Mouse (Mus musculus): ENCODE results near the gene Gjb4. TPM values are rescaled to one million over a fixed set of nuclear protein-coding genes. Genes with fewer than 3 reads are reported as not detected.

Gene Gjb4
- polyA plus RNA-seq, 1 experiment from 2014 or later, result 1.3 TPM

DNA sequence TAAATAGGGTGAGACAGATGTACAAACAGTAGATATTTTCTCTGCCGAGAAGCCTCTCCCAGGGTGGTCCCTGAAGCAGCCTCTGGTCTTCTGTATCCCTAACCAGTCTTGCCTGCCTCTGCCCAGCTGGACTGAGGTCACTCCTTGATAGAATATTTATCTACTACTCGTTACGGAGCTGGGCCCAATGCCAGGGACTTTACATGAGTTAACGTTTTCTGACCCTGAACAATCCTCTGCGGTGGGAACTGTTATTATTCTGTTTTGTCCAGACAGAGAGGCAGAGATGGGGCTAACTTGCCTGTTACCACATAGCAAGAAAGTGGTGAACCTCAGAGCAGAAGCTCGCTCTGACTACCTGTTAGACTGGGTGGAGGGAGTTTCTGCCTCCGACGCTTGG is 19.6 kb upstream of the Gjb4 start:
- Histone ChIP-seq H3K36me3 (ENCODE audit: control insufficient read depth, insufficient read depth, low read length) (no peaks in the 10 kb centered on the region), H3K9ac (ENCODE audit: low read depth, low read length) (no peak overlapping the region), H3K4me2 (replicated peaks; ENCODE audit: low read depth, low read length) (no peak overlapping the region), H3K4me1 (ENCODE audit: control insufficient read depth, insufficient read depth, low read length) (no peaks in the 10 kb centered on the region), H3K9me3 (ENCODE audit: control insufficient read depth, low read length) (no peaks in the 10 kb centered on the region), H3K27ac (ENCODE audit: low read depth, low read length) (no peak overlapping the region), H3K4me3 (ENCODE audit: low read length) (no peak overlapping the region), H3K27me3 (ENCODE audit: control insufficient read depth, insufficient read depth, low read length) (no peaks in the 10 kb centered on the region)
- no peak for ATAC-seq (ENCODE audit: low FRiP score, low TSS enrichment)
- 50% methylated on average over 8 of the region's 8 CpGs for WGBS

GRCm38 (mm10) chr4:127371546-127371945 is 17.7 kb upstream of the Gjb4 start:
- 72% methylated on average over 5 of the region's 5 CpGs for WGBS
- no peak overlapping the region for H3K27ac ChIP-seq (ENCODE audit: low read depth, low read length)
- H3K4me3 ChIP-seq (ENCODE audit: low read length), result no peak overlapping the region
- H3K36me3 ChIP-seq (ENCODE audit: control insufficient read depth, insufficient read depth, low read length), result no peaks in the 10 kb centered on the region
- H3K9ac ChIP-seq (ENCODE audit: low read depth, low read length), result no peak overlapping the region
- no peaks in the 10 kb centered on the region for H3K27me3 ChIP-seq (ENCODE audit: control insufficient read depth, insufficient read depth, low read length)
- no peaks in the 10 kb centered on the region for H3K4me1 ChIP-seq (ENCODE audit: control insufficient read depth, insufficient read depth, low read length)
- no peak for ATAC-seq (ENCODE audit: low FRiP score, low TSS enrichment)
- H3K4me2 ChIP-seq (replicated peaks; ENCODE audit: low read depth, low read length), result no peak overlapping the region
- H3K9me3 ChIP-seq (ENCODE audit: control insufficient read depth, low read length), result no peaks in the 10 kb centered on the region

- no peak overlapping the region for H3K9ac ChIP-seq (ENCODE audit: low read depth, low read length)
- WGBS, result 49% methylated on average over 2 of the region's 2 CpGs
- no peak for ATAC-seq (ENCODE audit: low FRiP score, low TSS enrichment)
- no peaks in the 10 kb centered on the region for H3K9me3 ChIP-seq (ENCODE audit: control insufficient read depth, low read length)
- no peak overlapping the region for H3K4me3 ChIP-seq (ENCODE audit: low read length)
- no peaks in the 10 kb centered on the region for H3K36me3 ChIP-seq (ENCODE audit: control insufficient read depth, insufficient read depth, low read length)
- no peak overlapping the region for H3K4me2 ChIP-seq (replicated peaks; ENCODE audit: low read depth, low read length)
- no peaks in the 10 kb centered on the region for H3K27me3 ChIP-seq (ENCODE audit: control insufficient read depth, insufficient read depth, low read length)
- no peaks in the 10 kb centered on the region for H3K4me1 ChIP-seq (ENCODE audit: control insufficient read depth, insufficient read depth, low read length)
- H3K27ac ChIP-seq (ENCODE audit: low read depth, low read length), result no peak overlapping the region
These were observed 16.6 kb upstream of the Gjb4 start for GRCm38 (mm10) chr4:127370447-127370846.

- Histone ChIP-seq H3K9me3 (ENCODE audit: control insufficient read depth, low read length) (no peaks in the 10 kb centered on the region), H3K4me3 (ENCODE audit: low read length) (no peak overlapping the region), H3K4me1 (ENCODE audit: control insufficient read depth, insufficient read depth, low read length) (no peaks in the 10 kb centered on the region), H3K27ac (ENCODE audit: low read depth, low read length) (no peak overlapping the region), H3K4me2 (replicated peaks; ENCODE audit: low read depth, low read length) (no peak overlapping the region), H3K27me3 (ENCODE audit: control insufficient read depth, insufficient read depth, low read length) (no peaks in the 10 kb centered on the region), H3K9ac (ENCODE audit: low read depth, low read length) (no peak overlapping the region), H3K36me3 (ENCODE audit: control insufficient read depth, insufficient read depth, low read length) (no peaks in the 10 kb centered on the region)
- ATAC-seq (ENCODE audit: low FRiP score, low TSS enrichment), result peak; percentile 59
- 32% methylated on average over 13 of the region's 13 CpGs for WGBS
These were observed 14.6 kb upstream of the Gjb4 start for GRCm38 (mm10) chr4:127368379-127368973.

DNA sequence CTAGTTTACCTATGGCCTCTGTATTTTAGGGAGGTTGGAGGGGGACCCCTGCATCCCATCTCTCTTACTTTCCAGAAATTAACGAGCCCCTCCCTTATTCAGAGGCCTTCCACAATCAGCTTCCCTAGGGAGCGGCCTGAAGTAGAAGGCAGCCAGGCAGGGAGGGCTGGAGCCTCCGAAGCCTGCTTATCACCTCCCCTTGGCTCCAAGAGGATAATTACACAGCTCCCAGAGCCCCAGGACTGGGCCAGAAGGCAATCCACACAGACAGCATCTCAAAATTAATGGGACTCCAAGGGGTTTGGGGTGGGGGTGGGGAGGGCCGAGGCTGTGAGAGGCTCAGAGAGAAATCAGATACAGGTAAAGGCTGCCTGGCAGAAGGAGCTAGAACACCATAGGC is 12.0 kb upstream of the Gjb4 start:
- H3K27ac ChIP-seq (ENCODE audit: low read depth, low read length), result no peak overlapping the region
- no peaks in the 10 kb centered on the region for H3K27me3 ChIP-seq (ENCODE audit: control insufficient read depth, insufficient read depth, low read length)
- no peak overlapping the region for H3K4me3 ChIP-seq (ENCODE audit: low read length)
- 10% methylated on average over 4 of the region's 4 CpGs for WGBS
- H3K4me2 ChIP-seq (replicated peaks; ENCODE audit: low read depth, low read length), result no peak overlapping the region
- ATAC-seq (ENCODE audit: low FRiP score, low TSS enrichment), result 0 out of 2 replicates have a peak, but pooled peaks have one; percentile 32
- no peaks in the 10 kb centered on the region for H3K36me3 ChIP-seq (ENCODE audit: control insufficient read depth, insufficient read depth, low read length)
- H3K9ac ChIP-seq (ENCODE audit: low read depth, low read length), result no peak overlapping the region
- H3K4me1 ChIP-seq (ENCODE audit: control insufficient read depth, insufficient read depth, low read length), result no peaks in the 10 kb centered on the region
- H3K9me3 ChIP-seq (ENCODE audit: control insufficient read depth, low read length), result no peaks in the 10 kb centered on the region

DNA sequence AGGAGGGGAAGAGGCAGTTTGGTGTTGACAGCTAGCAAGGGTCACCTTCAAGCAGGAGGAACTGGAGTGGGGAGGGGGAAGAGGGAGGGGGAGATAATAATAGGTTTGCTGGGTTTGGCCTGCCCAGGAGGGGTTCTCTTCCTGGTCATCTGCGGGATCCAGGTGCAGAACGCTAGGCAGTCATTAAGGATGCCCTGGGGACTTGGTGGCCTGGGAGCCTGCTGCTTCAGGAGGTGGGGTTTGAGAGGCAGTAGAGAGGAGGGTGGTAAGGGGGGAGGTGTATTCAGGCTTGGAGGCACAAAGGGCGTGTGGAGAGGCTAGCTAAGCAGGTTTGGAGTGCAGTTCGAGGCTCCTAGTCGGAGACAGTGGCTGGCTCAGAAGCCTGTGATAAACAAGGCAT is 11.6 kb upstream of the Gjb4 start:
- WGBS, result 24% methylated on average over 5 of the region's 5 CpGs
- H3K4me3 ChIP-seq (ENCODE audit: low read length), result no peak overlapping the region
- H3K4me2 ChIP-seq (replicated peaks; ENCODE audit: low read depth, low read length), result no peak overlapping the region
- H3K27me3 ChIP-seq (ENCODE audit: control insufficient read depth, insufficient read depth, low read length), result no peaks in the 10 kb centered on the region
- H3K27ac ChIP-seq (ENCODE audit: low read depth, low read length), result no peak overlapping the region
- ATAC-seq (ENCODE audit: low FRiP score, low TSS enrichment), result 0 out of 2 replicates have a peak, but pooled peaks have one; percentile 14
- no peaks in the 10 kb centered on the region for H3K9me3 ChIP-seq (ENCODE audit: control insufficient read depth, low read length)
- H3K9ac ChIP-seq (ENCODE audit: low read depth, low read length), result no peak overlapping the region
- no peaks in the 10 kb centered on the region for H3K4me1 ChIP-seq (ENCODE audit: control insufficient read depth, insufficient read depth, low read length)
- H3K36me3 ChIP-seq (ENCODE audit: control insufficient read depth, insufficient read depth, low read length), result no peaks in the 10 kb centered on the region

DNA sequence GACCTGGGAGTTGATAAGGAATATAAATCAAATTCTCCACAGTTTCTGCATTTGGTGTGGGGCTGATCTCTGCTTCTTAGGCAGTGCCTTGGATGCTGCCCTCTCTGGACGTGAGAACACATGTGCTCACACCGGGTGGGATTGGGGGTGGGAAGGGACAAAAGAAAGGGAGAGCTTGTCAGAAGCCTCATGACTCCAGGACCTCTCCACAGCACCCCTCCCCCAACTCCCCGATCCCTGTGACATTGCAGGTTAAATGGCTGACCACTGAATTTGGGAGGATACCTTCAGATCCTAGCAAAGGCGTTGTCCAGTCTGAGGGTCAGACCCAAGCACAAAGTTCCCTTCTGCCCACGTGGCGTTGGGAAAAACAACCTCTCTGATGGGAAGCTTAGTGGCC is 10.6 kb upstream of the Gjb4 start:
- H3K9ac ChIP-seq (ENCODE audit: low read depth, low read length), result no peak overlapping the region
- no peaks in the 10 kb centered on the region for H3K27me3 ChIP-seq (ENCODE audit: control insufficient read depth, insufficient read depth, low read length)
- ATAC-seq (ENCODE audit: low FRiP score, low TSS enrichment), result no peak
- H3K4me1 ChIP-seq (ENCODE audit: control insufficient read depth, insufficient read depth, low read length), result no peaks in the 10 kb centered on the region
- no peak overlapping the region for H3K4me3 ChIP-seq (ENCODE audit: low read length)
- no peak overlapping the region for H3K27ac ChIP-seq (ENCODE audit: low read depth, low read length)
- 46% methylated on average over 6 of the region's 6 CpGs for WGBS
- H3K36me3 ChIP-seq (ENCODE audit: control insufficient read depth, insufficient read depth, low read length), result no peaks in the 10 kb centered on the region
- no peaks in the 10 kb centered on the region for H3K9me3 ChIP-seq (ENCODE audit: control insufficient read depth, low read length)
- no peak overlapping the region for H3K4me2 ChIP-seq (replicated peaks; ENCODE audit: low read depth, low read length)

- Histone ChIP-seq H3K27me3 (ENCODE audit: control insufficient read depth, insufficient read depth, low read length) (no peaks in the 10 kb centered on the region), H3K9me3 (ENCODE audit: control insufficient read depth, low read length) (no peaks in the 10 kb centered on the region), H3K4me1 (ENCODE audit: control insufficient read depth, insufficient read depth, low read length) (peaks cover 4% of the 10 kb centered on the region), H3K4me2 (replicated peaks; ENCODE audit: low read depth, low read length) (no peak overlapping the region), H3K36me3 (ENCODE audit: control insufficient read depth, insufficient read depth, low read length) (no peaks in the 10 kb centered on the region), H3K27ac (ENCODE audit: low read depth, low read length) (no peak overlapping the region), H3K9ac (ENCODE audit: low read depth, low read length) (no peak overlapping the region), H3K4me3 (ENCODE audit: low read length) (no peak overlapping the region)
- 69% methylated on average over 4 of the region's 4 CpGs for WGBS
- no peak for ATAC-seq (ENCODE audit: low FRiP score, low TSS enrichment)
These were observed 9.4 kb upstream of the Gjb4 start for GRCm38 (mm10) chr4:127363331-127363730.

- Histone ChIP-seq H3K27me3 (ENCODE audit: control insufficient read depth, insufficient read depth, low read length) (no peaks in the 10 kb centered on the region), H3K4me2 (replicated peaks; ENCODE audit: low read depth, low read length) (no peak overlapping the region), H3K4me3 (ENCODE audit: low read length) (no peak overlapping the region), H3K4me1 (ENCODE audit: control insufficient read depth, insufficient read depth, low read length) (peaks cover 11% of the 10 kb centered on the region), H3K27ac (ENCODE audit: low read depth, low read length) (no peak overlapping the region), H3K9ac (ENCODE audit: low read depth, low read length) (no peak overlapping the region), H3K9me3 (ENCODE audit: control insufficient read depth, low read length) (no peaks in the 10 kb centered on the region), H3K36me3 (ENCODE audit: control insufficient read depth, insufficient read depth, low read length) (no peaks in the 10 kb centered on the region)
- WGBS, result 83% methylated on average over 3 of the region's 3 CpGs
- ATAC-seq (ENCODE audit: low FRiP score, low TSS enrichment), result no peak
These were observed 8.6 kb upstream of the Gjb4 start for GRCm38 (mm10) chr4:127362520-127362919.

Measured in kidney, embryonic 14.5 days (tissue).